Mouse (Mus musculus): ENCODE results near the gene Ap1s1. TPM values are rescaled to one million over a fixed set of nuclear protein-coding genes. Genes with fewer than 3 reads are reported as not detected.

The Ap1s1 gene
- total RNA-seq (2014; rRNA removed) (21.5 and 23.8 TPM in 2 replicates), polyA plus RNA-seq (2012; rRNA removed) (24.1 and 25.6 TPM in 2 replicates)

DNA sequence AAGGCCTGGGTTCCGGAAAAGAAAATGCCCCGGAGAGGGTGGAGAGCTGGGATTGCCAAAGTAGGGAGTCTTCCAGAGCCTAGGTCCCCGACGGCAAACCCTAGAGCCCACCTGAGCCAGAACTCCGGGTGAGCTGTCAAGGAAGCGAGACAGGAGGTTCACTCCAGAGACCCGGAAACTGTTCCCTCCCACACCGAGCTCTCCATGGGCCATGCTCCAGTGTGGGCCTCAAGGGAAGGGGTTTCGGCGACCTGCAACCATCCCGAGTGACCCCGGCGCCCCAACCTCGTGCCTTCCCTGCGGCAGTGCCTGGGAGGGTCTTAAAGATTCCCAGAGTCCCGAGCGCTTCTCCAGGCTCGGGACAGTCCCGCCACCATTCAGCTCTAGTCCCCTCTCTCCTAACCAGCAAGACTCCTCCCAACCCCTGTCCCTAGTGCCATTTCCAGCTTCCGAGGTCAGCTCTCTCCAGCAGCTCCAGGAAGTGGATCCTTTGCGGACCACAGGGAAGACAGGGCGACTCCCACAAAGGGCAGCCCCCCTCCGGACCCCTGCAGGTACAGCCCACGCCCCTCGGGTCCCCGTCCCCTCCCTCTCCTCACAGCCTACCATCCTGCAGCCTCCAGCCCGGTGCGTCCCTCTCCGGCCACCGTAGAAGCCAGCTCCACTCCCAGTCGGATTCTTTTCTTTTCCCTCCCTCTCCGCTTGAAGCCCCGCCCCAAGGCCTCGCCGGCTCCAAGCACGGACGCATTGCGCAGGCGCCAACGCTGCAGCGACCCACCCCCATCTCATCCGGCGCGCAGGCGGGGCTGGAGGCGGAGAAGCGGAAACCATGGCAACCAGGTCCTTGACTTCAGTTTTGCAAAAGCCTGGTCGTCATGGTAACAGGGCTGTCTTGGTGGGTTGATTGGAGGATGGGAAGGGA lies at the start of gene Ap1s1:
Gene Ap1s1, minus strand, starts transcription at position 734 of the 922 bp plus-strand sequence.
- TF ChIP-seq CTCF (IDR thresholded peaks at IDR 0.05; ENCODE audit: low read depth, low read length) (no peak), POLR2A (IDR thresholded peaks at IDR 0.05; ENCODE audit: extremely low read depth, insufficient read depth, low read length) (no peak)
- Histone ChIP-seq H3K4me3 (ENCODE audit: insufficient read depth, low read depth, low read length) (peak within 1 kb of the TSS; percentile 80), H3K27ac (replicated peaks; ENCODE audit: insufficient read depth, low read depth, low read length) (no peak within 1 kb of the TSS), H3K79me2 (ENCODE audit: control insufficient read depth, insufficient read depth, low read length) (no peaks in the 10 kb centered on the region; the same call in 1 of the 2 replicates), H3K9ac (ENCODE audit: low read depth, low read length) (peak within 1 kb of the TSS; percentile 70), H3K4me1 (ENCODE audit: control insufficient read depth, insufficient read depth, low read length) (peaks cover 5% of the 10 kb centered on the region; the same call in 1 of the 2 replicates), H3K27me3 (ENCODE audit: control insufficient read depth, insufficient read depth, low read length) (no peaks in the 10 kb centered on the region), H3K36me3 (ENCODE audit: control insufficient read depth, insufficient read depth, low read length) (peaks cover 6% of the 10 kb centered on the region)
- 1% methylated on average over 48 of the region's 48 CpGs for WGBS
- peak; percentile 91 for DNase-seq (ENCODE audit: extremely low read depth, low read depth, low spot score)

DNA sequence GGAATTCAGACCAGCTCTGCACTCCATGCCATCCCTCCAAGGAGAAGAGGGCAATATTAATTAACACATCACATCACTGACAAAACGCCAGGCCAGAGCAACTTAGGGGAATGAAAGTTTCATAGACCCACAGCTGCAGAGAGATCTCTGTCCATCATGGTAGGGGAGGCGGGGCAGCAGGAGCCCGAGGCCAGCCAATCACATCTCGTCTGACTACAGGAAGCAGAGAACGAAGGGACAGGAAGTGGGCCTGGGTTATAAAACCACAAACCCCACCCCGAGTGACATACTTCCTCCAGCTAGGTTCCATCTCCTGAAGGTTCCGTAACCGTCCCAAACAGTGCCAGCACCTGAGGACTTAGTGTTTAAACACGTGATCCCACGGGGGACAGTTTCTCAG lies 49.2 kb upstream of the Ap1s1 start:
- Histone ChIP-seq H3K27me3 (ENCODE audit: control insufficient read depth, insufficient read depth, low read length) (no peaks in the 10 kb centered on the region), H3K9ac (ENCODE audit: low read depth, low read length) (no peak overlapping the region), H3K36me3 (ENCODE audit: control insufficient read depth, insufficient read depth, low read length) (no peaks in the 10 kb centered on the region), H3K27ac (replicated peaks; ENCODE audit: insufficient read depth, low read depth, low read length) (0 out of 2 replicates have a peak overlapping the region, but pooled peaks have one; percentile 39), H3K4me3 (ENCODE audit: insufficient read depth, low read depth, low read length) (no peak overlapping the region), H3K79me2 (ENCODE audit: control insufficient read depth, insufficient read depth, low read length) (no peaks in the 10 kb centered on the region), H3K4me1 (ENCODE audit: control insufficient read depth, insufficient read depth, low read length) (0 out of 2 replicates have a peak, but pooled peaks cover 3% of the 10 kb centered on the region)
- TF ChIP-seq CTCF (IDR thresholded peaks at IDR 0.05; ENCODE audit: low read depth, low read length) (no peak), POLR2A (IDR thresholded peaks at IDR 0.05; ENCODE audit: extremely low read depth, insufficient read depth, low read length) (no peak)
- WGBS, result 86% methylated on average over 10 of the region's 10 CpGs
- DNase-seq (ENCODE audit: extremely low read depth, low read depth, low spot score), result no peak

- no peak for DNase-seq (ENCODE audit: extremely low read depth, low read depth, low spot score)
- Histone ChIP-seq H3K79me2 (ENCODE audit: control insufficient read depth, insufficient read depth, low read length) (no peaks in the 10 kb centered on the region), H3K36me3 (ENCODE audit: control insufficient read depth, insufficient read depth, low read length) (no peaks in the 10 kb centered on the region), H3K4me1 (ENCODE audit: control insufficient read depth, insufficient read depth, low read length) (0 out of 2 replicates have a peak, but pooled peaks cover 3% of the 10 kb centered on the region), H3K27me3 (ENCODE audit: control insufficient read depth, insufficient read depth, low read length) (no peaks in the 10 kb centered on the region), H3K27ac (replicated peaks; ENCODE audit: insufficient read depth, low read depth, low read length) (no peak overlapping the region), H3K4me3 (ENCODE audit: insufficient read depth, low read depth, low read length) (no peak overlapping the region), H3K9ac (ENCODE audit: low read depth, low read length) (no peak overlapping the region)
- WGBS, result 88% methylated on average over 9 of the region's 9 CpGs
- no peak for TF ChIP-seq POLR2A (IDR thresholded peaks at IDR 0.05; ENCODE audit: extremely low read depth, insufficient read depth, low read length)
Measured at GRCm38 (mm10) chr5:137093720-137094119, 47.8 kb upstream of the Ap1s1 start.

DNA sequence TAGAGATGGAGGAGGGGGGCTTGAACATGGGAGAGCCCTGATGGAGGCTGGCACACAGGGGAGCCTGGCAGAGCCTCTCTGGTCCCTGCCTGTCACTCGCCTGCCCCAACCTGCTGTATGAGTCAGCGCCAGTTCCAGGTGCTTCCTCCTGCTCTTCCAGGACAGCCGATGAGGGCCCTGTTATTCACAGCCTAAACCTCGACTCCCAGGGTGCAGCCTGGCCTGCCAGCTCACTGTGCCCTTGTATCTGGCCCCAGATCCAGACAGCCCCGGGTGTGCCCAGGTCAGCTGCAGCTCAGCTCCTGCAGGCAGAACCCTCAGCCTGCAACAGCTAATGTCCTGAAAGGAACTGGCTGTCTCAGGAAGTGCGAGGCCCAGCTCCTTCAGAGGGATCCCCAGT lies 45.6 kb upstream of the Ap1s1 start:
- H3K4me3 ChIP-seq (ENCODE audit: insufficient read depth, low read depth, low read length), result no peak overlapping the region
- TF ChIP-seq CTCF (IDR thresholded peaks at IDR 0.05; ENCODE audit: low read depth, low read length) (no peak), POLR2A (IDR thresholded peaks at IDR 0.05; ENCODE audit: extremely low read depth, insufficient read depth, low read length) (no peak)
- no peak for DNase-seq (ENCODE audit: extremely low read depth, low read depth, low spot score)
- no peaks in the 10 kb centered on the region for H3K27me3 ChIP-seq (ENCODE audit: control insufficient read depth, insufficient read depth, low read length)
- no peaks in the 10 kb centered on the region for H3K36me3 ChIP-seq (ENCODE audit: control insufficient read depth, insufficient read depth, low read length)
- no peak overlapping the region for H3K9ac ChIP-seq (ENCODE audit: low read depth, low read length)
- 80% methylated on average over 6 of the region's 6 CpGs for WGBS
- no peaks in the 10 kb centered on the region for H3K79me2 ChIP-seq (ENCODE audit: control insufficient read depth, insufficient read depth, low read length)
- peaks cover 3% of the 10 kb centered on the region; the same call in 1 of the 2 replicates for H3K4me1 ChIP-seq (ENCODE audit: control insufficient read depth, insufficient read depth, low read length)
- H3K27ac ChIP-seq (replicated peaks; ENCODE audit: insufficient read depth, low read depth, low read length), result no peak overlapping the region

DNA sequence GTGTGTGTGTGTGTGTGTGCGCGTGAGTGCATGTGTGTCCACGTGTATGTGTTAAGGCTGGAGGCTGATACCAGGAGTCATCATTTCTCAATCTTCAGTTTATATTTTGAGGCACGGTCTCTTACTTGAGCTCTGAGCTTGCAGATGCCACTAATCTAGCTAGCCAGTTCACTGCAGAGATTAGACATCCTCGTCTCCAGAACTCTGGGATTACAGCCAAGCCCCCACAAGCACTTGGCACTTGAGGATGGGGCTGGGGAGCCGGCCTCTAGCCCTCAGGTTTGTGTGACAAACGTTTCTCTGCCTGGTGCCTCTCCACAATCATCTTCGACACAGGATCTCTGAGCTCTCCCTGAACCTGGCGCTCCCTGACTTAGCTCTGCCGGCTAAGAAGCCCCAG lies 44.9 kb upstream of the Ap1s1 start:
- Histone ChIP-seq H3K36me3 (ENCODE audit: control insufficient read depth, insufficient read depth, low read length) (no peaks in the 10 kb centered on the region), H3K4me3 (ENCODE audit: insufficient read depth, low read depth, low read length) (no peak overlapping the region), H3K4me1 (ENCODE audit: control insufficient read depth, insufficient read depth, low read length) (peaks cover 3% of the 10 kb centered on the region; the same call in 1 of the 2 replicates), H3K27ac (replicated peaks; ENCODE audit: insufficient read depth, low read depth, low read length) (no peak overlapping the region), H3K9ac (ENCODE audit: low read depth, low read length) (no peak overlapping the region), H3K27me3 (ENCODE audit: control insufficient read depth, insufficient read depth, low read length) (no peaks in the 10 kb centered on the region), H3K79me2 (ENCODE audit: control insufficient read depth, insufficient read depth, low read length) (no peaks in the 10 kb centered on the region)
- no peak for DNase-seq (ENCODE audit: extremely low read depth, low read depth, low spot score)
- WGBS, result 82% methylated on average over 10 of the region's 10 CpGs
- no peak for TF ChIP-seq POLR2A (IDR thresholded peaks at IDR 0.05; ENCODE audit: extremely low read depth, insufficient read depth, low read length)
- TF ChIP-seq CTCF (IDR thresholded peaks at IDR 0.05; ENCODE audit: low read depth, low read length), result no peak

All from liver, adult 2 months (tissue).